Mouse (Mus musculus) heart, postnatal 36 days (tissue): Measurements from ENCODE around the gene 1110032A03Rik. TPM values are rescaled to one million over a fixed set of nuclear protein-coding genes. Genes with fewer than 3 reads are reported as not detected.
A peak's percentile ranks its signal among the peaks of the same experiment; 100 is the strongest.

ENCODE experiments used
- DNase-seq, 2 experiments: peaks; one replicate each; pipeline ENCODE4 v3.0.0; 2021 to 2022
- intact Hi-C: fragments of 180-260 bp; cut with DNase I; formaldehyde crosslinking; loops from one replicate; pipeline ENCODE4 v1.15.1; 2025
- total RNA-seq, 2 experiments: library from RNA; stranded (reverse); gene quantifications; 2 replicates each; pipeline ENCODE4 v1.2.3; 2021

1110032A03Rik gene
- total RNA-seq, 2 experiments from 2014 or later = 8.8 to 11.9 TPM

- intact Hi-C loops = loop anchor here (5.0 kb wide), 1 partner anchor 42 kb away; no protein-coding TSS in a partner anchor
- peak; percentile 93 to 94 for DNase-seq
Observed at GRCm38 (mm10) chr9:50738914-50739870, 36.1 kb downstream of the 1110032A03Rik start, which contains the start of gene Dixdc1. Gene Dixdc1 (minus strand): TSS chr9:50739517.

- intact Hi-C loops = loop anchor here (1.0 to 5.0 kb wide), 2 partner anchors 26 to 38 kb away; no protein-coding TSS in a partner anchor
- peak; percentile 60 to 62 for DNase-seq
Observed at GRCm38 (mm10) chr9:50734989-50735388, 40.3 kb downstream of the 1110032A03Rik start.

DNA sequence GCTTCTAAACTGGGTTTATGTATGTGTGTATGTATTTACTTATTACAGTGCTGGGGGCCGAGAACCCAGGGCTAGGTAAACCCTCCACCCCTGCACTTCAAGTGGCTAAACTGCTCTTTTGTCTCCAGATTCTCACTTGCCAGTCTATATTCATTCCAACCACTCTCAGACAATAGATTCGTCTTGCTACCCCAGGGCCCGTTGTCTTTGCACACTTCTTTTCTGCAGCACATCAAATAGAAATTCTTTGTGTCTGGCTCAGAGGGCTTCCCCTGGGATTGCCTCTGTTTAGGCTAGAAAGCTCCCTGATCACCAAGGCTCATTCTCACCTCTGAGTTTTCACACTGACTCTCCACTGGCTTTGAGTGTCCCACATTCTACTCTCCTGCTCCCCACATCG lies 42.8 kb downstream of the 1110032A03Rik start:
- no peak for DNase-seq
- intact Hi-C loops = no loop called here

GRCm38 (mm10) chr9:50729600-50729999 lies 45.7 kb downstream of the 1110032A03Rik start:
- DNase-seq = no peak
- intact Hi-C loops = loop anchor here (5.0 kb wide), 1 partner anchor 38 kb away; the partner anchor contains the start of gene Fdxacb1

DNA sequence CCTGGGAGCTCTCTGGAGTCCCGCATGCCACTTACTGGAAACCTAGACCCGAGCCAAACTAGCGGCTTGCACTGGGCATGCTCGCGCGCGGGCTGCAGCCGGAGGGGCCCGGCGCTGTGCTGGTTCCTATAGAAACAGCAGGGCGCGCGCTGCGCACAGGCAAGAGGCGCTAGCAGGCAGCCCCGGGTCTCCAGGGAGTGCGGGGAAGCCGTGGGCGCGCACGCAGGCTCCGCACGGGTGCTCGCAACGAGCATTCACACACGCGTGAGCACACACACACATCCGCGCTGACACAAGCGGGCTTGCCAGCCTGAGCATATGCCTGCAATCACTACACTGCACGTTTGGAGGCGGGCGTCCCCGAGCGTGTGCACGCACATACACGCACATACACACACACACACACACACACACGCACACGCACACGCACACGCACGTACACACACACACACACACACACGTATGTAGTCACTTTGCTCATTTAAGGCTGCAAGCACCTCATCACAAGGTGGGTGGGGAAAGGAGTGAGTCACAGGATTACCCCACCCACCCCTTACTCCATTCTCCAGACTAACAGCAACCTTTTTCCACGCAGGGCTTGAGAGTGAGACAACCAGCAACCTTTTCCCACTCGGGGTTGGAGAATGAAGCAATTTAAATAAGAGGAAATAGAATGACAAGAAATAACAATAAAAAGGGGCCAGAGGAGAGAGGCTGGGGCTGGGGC lies 47.2 kb downstream of the 1110032A03Rik start:
- peak; percentile 54 to 68 for DNase-seq
- intact Hi-C loops = loop anchor here (5.0 kb wide), 1 partner anchor 39 kb away; the partner anchor contains the start of gene Fdxacb1

DNA sequence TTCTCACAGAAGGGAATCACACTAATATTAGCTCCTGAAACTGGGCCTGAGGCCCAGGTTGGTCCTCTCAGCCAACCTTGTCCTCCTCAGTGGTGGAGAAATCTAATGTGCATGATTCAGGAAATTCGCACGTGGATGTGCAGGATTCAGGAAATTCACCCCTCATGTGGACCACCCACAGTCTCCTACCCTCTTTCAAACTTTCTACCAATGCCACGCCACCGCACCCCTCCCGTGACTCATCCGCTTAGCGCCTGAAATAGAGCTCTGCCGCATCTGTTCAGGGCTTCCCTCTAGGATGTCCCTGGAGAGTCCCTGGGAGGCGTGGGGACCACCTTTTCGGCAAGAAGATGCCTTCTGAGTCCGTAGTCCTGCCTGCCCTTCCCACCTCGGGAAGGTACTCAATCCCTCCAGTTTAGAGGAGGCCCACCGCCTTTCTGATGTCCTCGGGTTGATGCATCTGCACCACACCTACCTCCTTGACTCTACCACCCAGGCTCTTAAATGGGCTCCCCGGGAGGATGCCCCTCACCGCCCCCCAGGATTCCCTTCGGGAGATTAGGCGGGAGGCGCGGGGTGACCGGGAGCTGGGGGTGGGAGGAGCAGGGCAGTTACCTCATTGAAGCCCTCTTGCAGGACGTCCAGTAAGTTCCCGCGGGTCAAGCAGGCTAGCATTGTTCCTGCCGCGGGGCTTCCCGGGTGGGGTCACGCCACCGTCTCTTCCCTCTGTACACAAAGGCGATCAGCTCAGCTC lies 48.0 kb downstream of the 1110032A03Rik start:
- intact Hi-C loops = loop anchor here (5.0 kb wide), 1 partner anchor 40 kb away; the partner anchor contains the start of gene Fdxacb1
- no peak for DNase-seq

- no peak for DNase-seq
- intact Hi-C loops = loop anchor here (5.0 kb wide), 1 partner anchor 41 kb away; the partner anchor contains the start of gene Fdxacb1
Observed at GRCm38 (mm10) chr9:50725921-50726590, 49.3 kb downstream of the 1110032A03Rik start.

- no peak for DNase-seq
- intact Hi-C loops = loop anchor here (5.0 kb wide), 1 partner anchor 43 kb away; the partner anchor contains the start of gene Fdxacb1
Observed at GRCm38 (mm10) chr9:50724661-50725330, 50.5 kb downstream of the 1110032A03Rik start.

DNA sequence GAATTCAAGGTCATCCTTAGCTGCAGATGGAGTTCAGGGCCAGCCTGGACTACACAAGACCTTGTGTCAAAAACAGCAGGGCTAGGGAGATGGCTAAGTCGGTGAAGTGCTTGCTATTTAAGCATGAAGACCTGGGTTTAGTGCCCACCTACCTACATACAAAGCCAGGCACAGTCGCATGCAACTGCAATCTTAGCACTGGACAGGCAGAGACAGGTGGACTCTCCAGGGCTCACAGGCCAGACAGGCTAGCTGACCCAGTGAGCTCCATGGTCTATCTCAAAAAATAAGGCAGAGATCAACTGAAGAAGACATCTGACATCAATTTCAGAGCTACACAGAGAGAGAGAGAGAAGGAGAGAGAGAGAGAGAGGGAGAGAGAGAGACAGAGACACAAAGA lies 51.2 kb downstream of the 1110032A03Rik start:
- intact Hi-C loops = no loop called here
- no peak for DNase-seq

DNA sequence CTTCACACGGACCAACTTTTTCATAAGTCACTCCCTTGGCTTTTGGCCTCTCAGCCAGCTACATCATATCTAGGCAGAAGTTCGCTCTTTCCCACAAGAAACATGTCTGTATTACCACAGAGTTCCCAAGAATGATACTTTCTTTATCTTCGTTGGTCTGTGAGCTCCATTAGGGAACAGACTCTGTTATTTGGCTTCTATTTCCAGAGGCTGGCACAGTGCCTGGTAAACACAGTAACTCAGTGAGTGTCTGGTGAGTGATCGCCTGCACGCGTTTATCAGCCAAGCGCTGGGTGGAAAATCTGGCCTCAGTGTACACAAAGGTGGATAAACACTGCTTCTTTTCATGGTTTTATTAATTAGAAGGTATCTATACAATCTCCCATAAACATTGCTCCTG lies 51.9 kb downstream of the 1110032A03Rik start:
- peak; percentile 77 to 81 for DNase-seq
- intact Hi-C loops = no loop called here

- no peak for DNase-seq
- intact Hi-C loops = no loop called here
Observed at GRCm38 (mm10) chr9:50722451-50722911, 52.8 kb downstream of the 1110032A03Rik start.

DNA sequence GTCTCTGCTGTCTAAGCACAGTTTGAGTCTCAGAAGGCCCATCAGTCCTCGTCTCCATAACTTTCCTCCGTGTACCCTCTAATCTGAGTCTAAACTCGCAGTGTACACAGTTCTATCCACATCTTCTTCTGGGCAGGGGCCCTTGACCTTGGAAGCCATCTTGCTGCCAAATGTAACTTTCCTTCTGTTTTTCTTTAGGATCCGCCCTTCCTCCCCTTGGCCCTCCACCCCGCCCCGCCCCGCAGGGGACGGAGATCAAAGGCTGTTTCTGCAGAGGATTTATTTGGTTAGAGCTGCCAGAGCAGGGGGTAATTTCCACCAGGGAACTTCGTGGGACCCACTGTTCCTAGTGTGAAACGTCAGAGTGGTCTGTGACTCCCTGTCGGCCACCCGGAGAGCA lies 54.3 kb downstream of the 1110032A03Rik start:
- intact Hi-C loops = no loop called here
- no peak for DNase-seq

DNA sequence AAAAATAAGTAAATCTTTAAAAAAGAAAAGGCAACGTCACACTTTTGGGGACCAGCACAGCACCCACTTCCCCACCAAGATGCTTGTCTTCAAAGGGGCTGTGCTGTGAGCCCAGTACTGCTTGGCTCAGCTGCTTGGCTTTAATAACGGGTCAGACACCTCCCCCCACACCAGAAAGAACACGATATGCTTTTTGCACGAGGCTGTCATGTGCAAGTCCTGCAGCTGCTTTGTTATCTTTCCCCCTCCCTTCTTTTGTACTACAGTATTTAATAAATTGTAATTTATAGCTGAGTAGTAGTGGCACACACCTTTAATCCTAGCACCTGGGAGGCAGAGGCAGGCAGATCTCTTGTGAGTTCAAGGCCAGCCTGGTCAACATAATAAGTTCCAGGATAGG lies 56.4 kb downstream of the 1110032A03Rik start:
- DNase-seq = no peak
- intact Hi-C loops = no loop called here

- intact Hi-C loops = no loop called here
- no peak for DNase-seq
Observed at GRCm38 (mm10) chr9:50714188-50714587, 61.1 kb downstream of the 1110032A03Rik start.

Other genes starting within 250 kb of the 1110032A03Rik start
- gene Pts, start 246.8 kb downstream of the 1110032A03Rik start, total RNA-seq = 10 to 100 TPM; 26.0 to 31.2 TPM
- 1 to 10 TPM in 1 of 2 experiments, under 1 TPM in 1; 0.84 to 1.8 TPM for gene Il18, start 220.7 kb downstream of the 1110032A03Rik start, total RNA-seq
- gene Bco2, start 220.3 kb downstream of the 1110032A03Rik start, total RNA-seq = under 1 TPM; 0.42 to 0.49 TPM
- not detected for gene Tex12, start 214.2 kb downstream of the 1110032A03Rik start, total RNA-seq
- gene Sdhd, start 171.7 kb downstream of the 1110032A03Rik start, total RNA-seq = 100 to 1,000 TPM; 693 to 712 TPM
- 100 to 1,000 TPM; 271 to 284 TPM for gene Timm8b, start 171.6 kb downstream of the 1110032A03Rik start, total RNA-seq
- under 1 TPM in 1 of 2 experiments, not detected in 1; 0.65 TPM for gene Pih1d2, start 158.2 kb downstream of the 1110032A03Rik start, total RNA-seq
- gene Nkapd1, start 158.1 kb downstream of the 1110032A03Rik start, total RNA-seq = 10 to 100 TPM; 13.0 to 16.5 TPM
- gene Dlat, start 115.7 kb downstream of the 1110032A03Rik start, total RNA-seq = 100 to 1,000 TPM; 399 to 460 TPM
- 1 to 10 TPM; 4.2 to 7.4 TPM for gene Dixdc1, start 36.0 kb downstream of the 1110032A03Rik start, total RNA-seq
- 1 to 10 TPM; 2.5 to 5.5 TPM for gene 2310030G06Rik, start 29.0 kb downstream of the 1110032A03Rik start, total RNA-seq
- 1,000 to 10,000 TPM; 2,657 to 2,874 TPM for gene Cryab, start 24.2 kb downstream of the 1110032A03Rik start, total RNA-seq
- gene Hspb2, start 23.2 kb downstream of the 1110032A03Rik start, total RNA-seq = 100 to 1,000 TPM; 132 to 137 TPM
- 1 to 10 TPM; 6.0 to 6.6 TPM for gene Fdxacb1, start 7.3 kb downstream of the 1110032A03Rik start, total RNA-seq
- 1 to 10 TPM; 8.9 to 10.0 TPM for gene Alg9, start 501 bp downstream of the 1110032A03Rik start, total RNA-seq
- gene Ppp2r1b, start 69.8 kb upstream of the 1110032A03Rik start, total RNA-seq = 10 to 100 TPM; 11.4 to 12.5 TPM
- gene Sik2, start 233.6 kb upstream of the 1110032A03Rik start, total RNA-seq = 10 to 100 TPM; 25.7 to 27.1 TPM